Mouse (Mus musculus) embryo, embryonic 10 days (tissue): ENCODE measurements around the gene Usp12.

Source experiments
- DNase-seq: peaks from one replicate; pipeline ENCODE4 v3.0.0-alpha.2; 2015; ENCODE audit warnings: low spot score

The Usp12 gene

DNA sequence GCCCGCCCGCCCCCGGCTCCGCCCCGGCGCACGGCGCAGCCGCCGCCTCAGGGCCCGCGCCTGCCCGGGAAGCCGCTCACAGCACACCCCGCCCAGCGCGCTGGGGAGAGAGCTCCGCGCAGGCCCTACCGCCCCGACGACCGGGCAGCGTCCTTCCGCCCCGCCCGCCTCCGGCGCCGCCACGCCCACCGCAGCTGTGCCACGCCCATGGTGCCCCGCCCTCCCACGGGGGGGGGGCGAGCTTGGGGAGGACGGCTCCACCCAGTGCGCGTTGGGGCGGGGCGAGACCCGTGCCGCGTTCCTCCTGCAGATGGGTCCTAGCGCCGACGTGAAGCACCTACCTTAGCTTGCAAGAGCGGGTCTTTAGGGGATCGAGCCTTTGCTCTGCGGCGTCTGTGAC lies at the start of gene Usp12:
Gene Usp12 (minus strand): TSS at position 154 of the 400 bp plus-strand sequence.
- DNase-seq: peak; percentile 96

DNA sequence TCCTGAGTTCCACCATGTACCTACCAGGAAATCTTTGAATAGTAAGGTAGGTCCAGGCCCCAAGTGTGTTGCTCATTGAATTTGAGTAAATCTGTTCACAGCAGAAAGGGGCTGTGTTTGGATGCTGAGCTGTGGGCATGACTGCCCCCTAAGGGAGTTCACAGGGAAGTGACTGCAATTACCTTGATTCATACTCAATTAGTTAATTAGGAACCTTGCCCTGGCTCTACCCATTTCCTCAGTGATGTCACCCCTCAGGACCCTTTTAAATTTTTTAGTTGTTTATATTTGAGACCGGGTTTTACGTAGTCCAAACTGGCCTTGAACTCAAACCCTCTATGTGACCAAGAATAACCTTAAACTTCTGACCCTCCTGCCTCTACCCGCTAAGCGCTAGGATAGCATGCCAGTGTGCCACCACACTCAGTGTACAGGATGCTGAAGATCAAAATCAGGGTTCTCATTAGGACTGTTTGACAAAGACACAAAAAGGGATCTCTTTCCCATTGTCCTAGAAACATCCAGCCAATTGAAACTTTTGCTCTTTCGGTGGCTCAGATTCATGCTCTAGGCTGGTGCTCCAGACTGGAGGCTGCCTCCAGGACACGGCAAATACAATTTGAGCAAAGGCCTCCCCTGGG lies 49.6 kb upstream of the Usp12 start:
- peak; percentile 52 for DNase-seq

DNA sequence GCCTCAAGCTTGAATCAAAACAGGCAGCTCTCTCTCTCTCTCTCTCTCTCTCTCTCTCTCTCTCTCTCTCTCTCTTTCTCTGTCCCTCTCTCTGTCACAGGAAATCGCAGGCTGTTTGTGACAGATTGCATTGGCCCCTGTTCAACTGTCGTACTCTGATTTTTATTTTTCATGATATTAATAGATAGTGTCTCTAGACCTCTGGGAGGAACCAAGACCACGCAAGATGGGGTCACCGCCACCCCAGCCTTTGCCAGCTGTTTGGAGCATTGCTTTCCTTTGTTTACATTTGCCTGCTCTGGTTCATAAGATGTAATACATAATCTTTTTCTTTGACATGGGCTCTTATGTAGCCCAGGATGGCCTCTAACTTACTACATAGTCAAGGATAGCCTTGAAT lies 47.2 kb upstream of the Usp12 start:
- DNase-seq: no peak

DNA sequence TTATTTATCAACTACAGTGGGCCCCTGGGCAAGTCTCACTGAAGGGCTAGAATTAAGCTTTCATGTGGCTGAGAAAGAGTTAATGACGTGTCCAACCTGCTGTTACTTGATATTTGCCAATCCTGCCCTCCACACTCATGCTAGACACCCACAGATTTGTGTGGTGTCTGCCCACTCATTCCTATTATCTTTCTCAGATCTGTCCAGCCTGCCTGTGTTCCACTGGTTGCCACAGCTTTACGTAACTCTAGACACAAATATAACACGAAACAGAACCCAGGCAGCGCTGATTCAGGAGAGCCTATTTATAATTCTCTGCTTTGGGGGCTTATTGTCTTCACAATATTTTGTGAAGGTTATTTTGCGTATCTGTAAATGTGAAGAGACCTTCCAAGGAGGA lies 46.5 kb upstream of the Usp12 start:
- no peak for DNase-seq

DNA sequence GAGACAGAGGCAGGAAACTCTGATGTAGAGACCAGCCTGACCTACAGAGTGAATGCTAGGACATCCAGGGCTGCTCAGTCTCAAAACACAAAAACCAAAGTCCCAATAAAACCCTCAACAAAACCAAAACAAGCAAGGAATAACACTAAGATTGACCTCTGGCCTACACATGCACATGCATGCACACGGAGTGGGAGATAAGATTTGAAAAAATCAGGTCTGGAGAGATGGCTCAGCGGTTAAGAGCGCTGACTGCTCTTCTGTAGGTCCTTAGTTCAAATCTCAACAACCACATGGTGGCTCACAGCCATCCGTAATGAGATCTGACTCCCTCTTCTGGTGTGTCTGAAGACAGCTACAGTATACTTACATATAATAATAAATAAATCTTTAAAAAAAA lies 45.6 kb upstream of the Usp12 start:
- no peak for DNase-seq

DNA sequence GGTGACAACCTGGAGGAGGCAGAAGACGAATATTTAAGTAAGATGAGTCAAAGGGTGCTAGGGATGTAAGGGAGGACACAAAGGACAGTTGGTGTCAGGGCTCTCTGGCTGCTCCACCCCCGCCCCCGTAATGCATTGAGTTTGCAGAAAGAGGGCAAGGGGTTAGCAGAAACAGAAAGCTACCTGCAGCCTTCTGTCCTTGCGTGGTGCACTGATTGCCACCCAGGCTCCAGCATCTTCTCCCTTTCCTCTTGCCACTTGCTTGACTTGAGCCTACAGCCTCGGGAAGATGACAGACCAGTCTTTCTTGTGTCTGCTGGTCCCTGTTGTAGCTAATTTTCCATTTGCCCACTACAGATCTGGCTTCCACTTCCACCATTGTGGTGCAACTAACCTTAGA lies 45.0 kb upstream of the Usp12 start:
- DNase-seq: no peak

DNA sequence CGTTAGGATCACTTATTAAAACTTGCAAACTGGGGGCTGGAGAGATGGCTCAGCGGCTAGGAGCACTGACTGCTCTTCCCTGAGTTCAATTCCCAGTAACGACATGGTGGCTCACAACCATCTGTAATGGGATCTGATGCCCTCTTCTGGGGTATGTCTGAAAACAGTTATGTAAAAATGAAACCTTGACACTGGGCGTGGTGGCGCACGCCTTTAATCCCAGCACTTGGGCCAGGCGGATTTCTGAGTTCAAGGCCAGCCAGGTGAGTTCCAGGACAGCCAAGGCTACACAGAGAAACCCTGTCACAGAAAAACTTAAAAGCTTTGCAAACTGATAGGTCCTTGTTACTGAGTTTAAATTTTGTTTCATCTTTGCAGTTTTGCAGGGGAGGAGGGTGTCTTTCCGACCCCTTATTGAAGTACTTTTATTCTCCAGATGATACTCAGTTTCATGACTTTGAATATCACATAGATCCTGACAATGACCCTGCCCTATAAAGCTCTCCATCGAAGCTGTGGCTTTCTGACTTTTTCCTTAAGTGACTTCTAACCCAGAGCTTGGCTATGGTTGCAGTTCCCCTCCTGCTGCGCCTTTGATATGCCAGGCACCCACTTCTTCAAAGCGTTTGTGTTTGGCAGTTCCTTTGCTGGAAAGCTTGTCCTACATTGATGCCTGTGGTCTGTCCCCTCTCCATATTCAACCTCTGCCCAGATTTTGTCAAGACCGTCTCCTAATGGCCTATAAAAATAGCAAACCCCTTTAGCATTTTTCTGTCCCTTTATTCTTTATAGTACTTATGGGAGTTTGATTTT lies 44.2 kb upstream of the Usp12 start:
- no peak for DNase-seq

DNA sequence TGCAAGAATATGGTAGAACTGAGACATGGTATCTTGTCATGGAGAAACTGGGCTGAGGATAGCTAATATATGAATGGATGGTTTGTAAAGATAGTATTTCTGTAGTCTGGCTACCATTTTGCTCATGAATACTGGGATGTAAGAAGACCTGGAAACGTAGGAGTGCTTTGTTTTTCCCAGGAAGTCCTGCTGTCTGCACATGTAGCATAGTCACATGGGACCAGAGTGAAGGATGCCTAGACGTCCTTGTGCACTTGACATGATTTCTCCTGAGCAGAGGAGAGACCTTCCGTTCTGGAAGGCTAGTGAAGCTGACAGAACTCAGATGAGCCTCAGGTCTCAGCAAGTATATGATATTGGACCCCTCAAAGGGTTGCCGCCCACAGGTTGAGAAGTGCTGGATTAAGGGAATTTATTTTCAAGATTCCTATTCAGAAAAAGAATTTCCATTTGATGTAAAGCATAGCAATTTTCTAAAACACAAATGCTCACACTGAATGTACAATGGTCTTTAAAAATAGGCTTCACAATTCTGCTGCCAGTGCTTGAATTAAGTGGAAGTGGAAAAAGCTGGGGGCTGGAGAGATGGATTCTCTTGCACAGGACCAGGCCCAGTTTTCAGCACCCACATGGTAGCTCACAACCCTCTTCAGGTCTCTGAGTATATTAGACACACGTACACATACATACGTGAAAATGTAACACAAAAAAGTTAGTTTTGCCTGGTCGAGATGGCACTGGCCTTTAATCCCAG lies 43.3 kb upstream of the Usp12 start:
- DNase-seq: no peak

DNA sequence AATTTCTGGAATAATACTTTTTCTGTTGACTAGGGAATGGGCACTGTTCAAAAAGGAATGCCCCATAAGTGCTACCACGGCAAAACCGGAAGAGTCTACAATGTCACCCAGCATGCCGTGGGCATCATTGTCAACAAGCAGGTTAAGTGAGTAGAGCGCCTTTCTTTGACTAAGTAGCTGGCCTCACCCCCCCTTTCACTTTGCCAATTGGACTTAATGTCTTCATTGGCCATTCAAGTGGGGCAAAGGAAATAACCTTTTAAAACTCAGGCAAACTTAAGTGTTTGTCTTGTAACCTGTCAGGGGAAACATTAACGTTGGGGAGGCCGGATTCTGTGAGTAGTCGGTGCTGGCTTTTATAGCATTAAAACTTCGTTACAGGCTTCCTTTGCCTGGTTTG lies 40.2 kb upstream of the Usp12 start:
- DNase-seq: no peak

DNA sequence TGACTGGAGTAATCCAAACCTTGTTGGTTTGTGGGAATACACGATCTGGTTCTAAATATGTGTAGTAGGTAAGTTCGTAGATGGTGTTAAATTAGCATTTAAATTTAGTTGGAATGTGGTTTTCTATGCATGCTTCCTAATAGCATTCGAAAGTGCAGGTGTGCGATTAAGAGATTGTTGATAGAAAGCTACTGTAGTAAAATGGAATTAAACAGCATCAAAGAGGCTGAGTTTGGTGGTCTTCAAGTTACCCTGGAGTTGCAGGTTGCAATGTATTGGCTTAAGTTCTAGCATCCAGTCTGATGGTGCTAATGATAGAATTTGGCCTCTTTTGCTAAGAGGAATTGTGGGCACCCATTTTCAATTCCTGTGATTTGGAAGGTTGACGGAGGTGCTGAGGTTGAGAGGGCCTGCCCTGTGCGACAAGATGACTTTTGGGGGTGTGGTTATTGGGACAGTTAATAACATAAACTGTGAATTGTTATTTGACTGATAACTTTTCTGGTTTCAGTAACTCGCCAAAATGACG lies 38.9 kb upstream of the Usp12 start:
- DNase-seq: no peak

DNA sequence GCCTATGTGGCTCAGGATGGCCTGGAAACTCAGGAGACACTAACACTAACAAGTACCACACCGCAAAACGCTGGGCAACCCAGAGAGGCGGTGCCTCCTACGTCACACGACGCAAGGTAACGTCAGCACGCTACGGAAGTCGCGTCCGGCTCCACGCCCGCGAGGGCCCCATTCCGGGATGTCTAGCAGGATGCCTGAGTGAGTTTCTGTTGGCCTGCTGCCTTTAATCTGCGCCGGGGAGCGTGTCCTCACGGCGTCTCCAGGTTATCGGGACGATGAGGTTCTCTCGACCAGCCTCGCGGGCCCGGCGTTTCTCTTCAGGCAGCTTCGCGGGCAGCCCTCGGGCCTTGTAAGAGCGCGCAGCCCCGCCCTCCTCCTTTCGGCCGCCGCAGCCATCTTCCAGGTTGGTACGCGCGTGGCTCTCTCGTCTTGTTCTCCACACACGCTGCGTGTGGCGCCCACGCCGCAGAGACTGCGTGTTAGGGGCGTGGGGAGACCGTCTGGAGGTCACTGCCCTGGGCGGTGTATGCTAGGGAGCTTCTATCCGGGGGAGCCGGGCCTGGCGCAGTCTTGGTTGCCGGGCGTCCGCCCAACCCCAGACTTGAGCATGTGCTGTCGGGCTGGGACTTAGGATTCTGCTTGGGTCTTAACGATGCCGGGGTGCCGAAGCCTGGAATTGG lies 38.1 kb upstream of the Usp12 start, which contains the start of gene Rpl21:
Gene Rpl21 (plus strand): TSS at position 122 of the 680 bp plus-strand sequence.
- DNase-seq: peak; percentile 99

DNA sequence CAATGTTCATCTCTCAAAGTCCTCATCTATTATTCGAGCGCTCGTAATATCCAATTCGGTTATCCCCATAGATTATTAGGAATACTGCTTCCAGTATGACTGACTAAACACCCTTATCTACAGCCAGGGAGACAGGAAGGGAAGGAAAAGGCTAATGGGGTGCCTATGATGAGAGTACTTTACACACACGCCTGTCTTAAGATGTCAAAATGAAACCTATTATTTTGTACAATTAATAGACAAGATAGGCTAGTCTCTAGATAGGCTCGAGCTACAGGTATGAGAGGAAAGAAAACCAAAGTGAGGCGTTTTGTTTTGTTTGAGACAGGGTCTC lies 37.6 kb upstream of the Usp12 start:
- DNase-seq: no peak

DNA sequence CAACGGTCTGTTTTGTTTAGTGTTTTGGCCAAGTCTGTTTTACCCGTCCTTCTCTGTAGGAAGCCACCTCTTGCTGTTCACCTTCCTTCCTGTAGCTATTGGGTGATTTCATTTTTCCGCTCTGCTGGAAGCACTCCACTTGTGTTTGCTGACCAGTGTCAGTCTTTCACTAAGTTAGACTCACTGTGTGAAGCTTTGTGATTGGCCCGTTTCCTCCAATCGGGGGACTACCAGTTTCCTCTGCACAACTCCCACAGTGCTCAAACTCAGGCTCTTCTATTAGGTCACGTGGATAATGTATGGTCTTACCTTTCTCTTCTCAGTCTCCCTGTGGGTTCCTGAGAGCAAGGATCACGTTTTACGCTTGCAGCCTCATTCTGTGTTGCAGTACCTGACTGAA lies 34.7 kb upstream of the Usp12 start:
- DNase-seq: no peak

DNA sequence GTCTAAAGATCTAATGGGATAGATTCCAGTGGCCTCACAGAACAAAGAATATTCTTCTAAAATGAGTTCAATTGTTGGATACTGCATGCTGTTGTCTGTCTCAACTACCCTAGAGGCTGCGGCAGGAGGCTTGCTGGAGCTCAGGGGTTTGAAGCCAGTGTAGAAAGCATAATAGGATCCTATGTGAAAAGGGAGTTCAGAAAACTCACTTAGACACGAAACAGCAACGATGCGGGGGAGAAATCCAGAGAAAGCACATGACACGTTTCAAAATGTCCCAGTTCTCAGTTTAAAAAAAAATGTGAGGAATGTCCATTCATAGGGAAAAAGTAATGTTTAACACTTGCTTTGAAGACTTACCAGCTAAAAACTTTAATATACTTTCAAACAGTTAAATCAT lies 28.2 kb upstream of the Usp12 start:
- DNase-seq: no peak

DNA sequence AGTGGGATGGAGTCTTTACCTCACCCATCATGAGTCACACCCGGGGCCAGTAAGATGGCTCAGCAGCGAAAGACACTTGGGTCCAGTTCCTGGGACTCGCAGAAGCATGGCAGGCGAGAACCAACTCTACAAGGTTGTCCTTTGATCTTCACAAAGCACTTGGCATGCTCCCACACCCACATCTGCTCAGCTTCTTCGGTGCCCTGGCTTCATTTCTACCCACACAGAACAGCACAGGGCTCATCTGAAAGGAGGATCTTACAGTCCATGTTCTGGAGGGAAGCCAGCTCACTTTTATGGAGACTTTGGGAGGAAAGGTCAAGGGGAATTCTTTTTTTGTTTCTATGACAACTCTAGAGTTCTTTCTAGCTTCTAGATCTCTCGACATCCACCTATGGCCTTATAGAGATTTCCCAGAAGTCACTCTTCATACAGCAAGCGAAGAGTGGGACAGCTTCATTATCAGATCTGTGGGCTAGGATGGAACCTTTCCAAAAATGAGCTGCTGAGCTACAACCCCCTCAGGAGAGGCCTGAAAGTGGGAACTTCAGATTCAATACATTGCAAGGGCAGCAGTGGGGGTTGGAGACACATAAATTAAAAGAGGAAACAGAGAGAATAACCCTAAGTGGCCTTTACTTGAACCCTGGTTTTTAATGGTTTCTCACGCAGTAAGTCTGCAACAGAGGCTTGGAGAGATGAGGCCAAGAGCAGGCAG lies 24.3 kb upstream of the Usp12 start:
- DNase-seq: no peak

DNA sequence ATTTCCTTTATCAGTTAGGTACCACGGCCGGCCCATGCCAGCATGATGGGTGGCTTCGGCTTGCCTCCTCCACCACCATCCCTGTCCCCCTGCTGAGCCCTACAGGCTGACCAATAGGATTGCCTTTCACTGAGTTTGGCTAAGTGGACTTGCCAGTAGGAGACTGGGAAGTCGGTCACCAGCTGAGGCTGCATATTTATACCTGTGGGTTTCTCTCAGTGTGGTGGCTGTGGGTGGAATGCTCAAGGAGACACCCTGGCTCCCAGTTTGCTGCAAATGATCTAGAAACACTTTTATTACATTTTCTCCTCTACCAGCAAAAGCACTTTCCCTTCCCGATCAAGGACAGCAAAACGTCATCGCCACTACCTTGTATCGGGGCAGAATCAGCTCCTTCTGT lies 22.8 kb upstream of the Usp12 start:
- DNase-seq: no peak

DNA sequence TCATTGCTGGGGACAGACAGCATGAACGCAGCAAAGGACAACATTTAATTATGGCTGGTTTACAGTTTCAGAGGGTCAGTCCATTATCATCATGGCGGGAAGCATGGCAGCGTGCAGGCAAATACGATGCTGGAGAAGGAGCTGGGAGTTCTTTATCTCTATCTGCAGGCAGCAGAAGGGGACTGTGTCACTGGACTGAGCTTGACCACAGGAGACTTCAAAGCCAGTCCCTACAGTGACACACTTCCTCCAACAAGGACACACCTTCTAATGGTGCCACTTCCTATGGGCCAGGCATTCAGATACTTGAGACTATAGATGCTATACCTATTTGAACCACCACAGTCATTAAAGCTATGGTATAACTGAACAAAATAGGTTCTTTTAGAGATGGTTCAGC lies 20.6 kb upstream of the Usp12 start:
- no peak for DNase-seq

DNA sequence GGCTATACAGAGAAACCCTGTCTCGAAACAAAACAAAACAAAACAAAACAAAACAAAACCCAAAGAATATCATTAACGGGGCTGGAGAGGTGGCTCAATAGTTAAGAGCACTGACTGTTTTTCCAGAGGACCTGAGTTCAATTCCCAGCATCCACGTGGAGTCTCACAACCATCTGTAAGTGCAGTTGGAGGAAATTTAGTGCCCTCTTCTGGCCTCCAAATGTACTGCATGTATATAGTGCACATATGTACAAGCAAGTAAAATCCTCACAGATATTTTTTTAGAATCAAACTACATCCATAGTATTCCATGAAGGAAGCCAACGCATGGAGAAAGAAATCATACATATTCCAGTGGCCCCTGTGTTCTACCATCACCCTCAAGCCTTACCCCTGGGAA lies 18.6 kb upstream of the Usp12 start:
- no peak for DNase-seq

DNA sequence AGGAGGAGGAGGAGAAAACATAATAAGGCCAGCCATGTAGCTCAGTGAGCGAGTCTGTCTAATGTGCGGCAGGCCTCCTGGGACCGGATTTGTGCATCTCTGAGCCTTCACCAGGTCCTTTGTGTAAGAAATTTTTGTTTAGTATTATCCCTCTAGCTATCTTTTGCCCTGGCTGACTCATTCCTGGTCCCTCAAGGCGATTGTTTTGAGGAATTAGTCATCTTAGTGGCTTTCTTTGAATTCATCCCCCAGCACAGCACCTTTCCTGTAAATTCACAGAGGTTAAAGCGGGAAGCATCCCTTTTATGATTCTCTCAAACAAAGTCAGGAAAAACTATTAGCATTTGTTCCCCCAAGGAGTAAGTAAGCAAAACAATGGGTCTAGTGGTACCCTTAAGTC lies 18.1 kb upstream of the Usp12 start:
- DNase-seq: no peak

DNA sequence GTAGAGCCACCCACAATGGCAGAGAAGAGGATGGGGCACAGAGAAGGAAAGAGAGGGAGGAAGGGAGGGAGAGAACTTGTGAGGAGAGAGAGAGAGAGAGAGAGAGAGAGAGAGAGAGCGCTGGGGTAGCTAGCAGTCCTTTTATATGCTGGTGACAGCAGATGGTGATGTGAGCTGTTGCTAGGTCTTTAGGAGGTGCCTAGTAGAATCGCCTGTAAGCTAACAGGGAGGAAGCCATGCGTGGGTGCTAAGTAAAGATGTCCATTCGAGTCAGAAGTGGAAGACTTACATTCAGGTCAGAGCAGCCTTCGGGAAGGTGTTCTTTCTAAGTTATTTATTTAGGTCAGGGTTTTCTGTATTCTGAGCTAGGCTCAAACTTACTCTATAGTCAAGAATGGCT lies 15.1 kb upstream of the Usp12 start:
- no peak for DNase-seq

DNA sequence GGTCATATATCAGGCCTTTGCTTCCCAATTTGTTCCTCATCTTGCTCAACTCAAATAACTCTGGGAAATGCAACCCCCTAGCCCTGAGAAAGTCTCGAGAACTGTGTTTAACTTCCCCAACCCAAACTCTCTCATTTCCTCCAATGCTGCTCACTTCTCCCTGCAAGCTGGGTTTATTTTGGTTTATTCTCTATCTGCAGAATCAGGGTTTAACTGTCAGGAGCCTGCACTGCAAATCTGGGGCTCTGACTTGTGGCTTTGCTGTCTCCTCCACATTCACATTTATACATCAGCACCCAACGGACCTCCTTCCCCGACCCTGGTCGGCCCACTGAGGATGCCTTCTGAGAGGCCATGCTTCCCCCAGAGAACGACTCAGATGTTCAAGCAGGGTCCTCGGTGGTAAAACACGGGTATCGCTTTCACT lies 11.2 kb upstream of the Usp12 start:
- no peak for DNase-seq

DNA sequence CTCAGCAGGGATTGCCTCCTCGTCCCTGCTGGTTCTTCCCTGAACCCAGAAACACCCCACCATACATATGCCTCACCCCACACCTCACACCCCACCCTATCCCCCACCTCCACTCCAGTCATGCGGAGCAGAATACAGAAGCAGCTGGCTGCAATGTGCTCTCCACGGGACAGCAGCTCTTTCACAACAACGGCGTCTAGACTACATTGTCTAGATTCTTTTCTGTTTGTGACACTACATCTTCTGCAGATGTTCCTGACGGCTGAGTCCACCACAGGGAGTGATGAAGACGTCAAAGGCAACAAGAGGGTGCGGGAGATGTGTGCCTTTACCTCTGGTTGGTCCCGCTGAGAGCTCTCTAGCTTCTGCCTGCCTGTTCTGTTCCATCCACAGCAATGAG lies 3.2 kb upstream of the Usp12 start:
- DNase-seq: no peak
